Mouse (Mus musculus) erythroblast, adult 5-6 weeks (primary cell): ENCODE data around the gene Rusc1. TPM values are rescaled to one million over a fixed set of nuclear protein-coding genes. Genes with fewer than 3 reads are reported as not detected.
"Not testable (repeated sequence)": the region's sequence is repeated elsewhere in the genome, so short reads cannot be mapped to it uniquely, and the experiment has no call there.

Source experiments
- ATAC-seq: replicated peaks from 2 replicates; pipeline ENCODE4 v1.8.0; 2016; ENCODE audit warnings: moderate number of reproducible peaks, mild to moderate bottlenecking, moderate TSS enrichment, inconsistent platforms; ENCODE audit not compliant: poor library complexity, low FRiP score, severe bottlenecking
- total RNA-seq, 2 experiments: library from RNA; stranded (forward) in 1 of 2; stranded (reverse) in 1 of 2; fragments of 150-400 nt in 1 of 2; fragments of 200-764, 138-1000 nt in 1 of 2; gene quantifications; 2 replicates each; pipeline versions ENCODE4 v1.2.3 to v1.2.4; 2015 to 2017; ENCODE audit warnings: low replicate concordance in 2 of 2

Gene Rusc1
- total RNA-seq, 2 experiments from 2014 or later, result 0.38 to 1.6 TPM

DNA sequence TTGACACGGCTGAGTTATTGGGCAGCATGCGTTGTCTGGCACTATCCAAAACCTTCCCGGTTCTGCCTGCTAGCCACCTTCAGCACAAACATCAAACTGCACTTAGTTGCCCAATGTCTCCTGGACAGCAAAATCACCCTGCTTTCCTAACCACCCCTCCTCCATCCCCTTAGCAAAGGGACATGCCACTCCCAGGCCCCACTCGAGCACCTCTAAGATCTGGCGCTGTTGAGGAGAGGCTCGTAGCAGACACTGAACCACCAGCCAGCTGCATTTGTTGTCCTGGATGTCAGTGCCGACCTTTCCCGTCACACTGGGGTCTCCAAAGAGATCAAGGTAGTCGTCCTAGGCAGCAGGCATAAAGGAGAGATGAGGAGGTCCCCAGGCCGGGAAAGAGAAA lies 910 bp upstream of the Rusc1 start:
- ATAC-seq, result no peak

DNA sequence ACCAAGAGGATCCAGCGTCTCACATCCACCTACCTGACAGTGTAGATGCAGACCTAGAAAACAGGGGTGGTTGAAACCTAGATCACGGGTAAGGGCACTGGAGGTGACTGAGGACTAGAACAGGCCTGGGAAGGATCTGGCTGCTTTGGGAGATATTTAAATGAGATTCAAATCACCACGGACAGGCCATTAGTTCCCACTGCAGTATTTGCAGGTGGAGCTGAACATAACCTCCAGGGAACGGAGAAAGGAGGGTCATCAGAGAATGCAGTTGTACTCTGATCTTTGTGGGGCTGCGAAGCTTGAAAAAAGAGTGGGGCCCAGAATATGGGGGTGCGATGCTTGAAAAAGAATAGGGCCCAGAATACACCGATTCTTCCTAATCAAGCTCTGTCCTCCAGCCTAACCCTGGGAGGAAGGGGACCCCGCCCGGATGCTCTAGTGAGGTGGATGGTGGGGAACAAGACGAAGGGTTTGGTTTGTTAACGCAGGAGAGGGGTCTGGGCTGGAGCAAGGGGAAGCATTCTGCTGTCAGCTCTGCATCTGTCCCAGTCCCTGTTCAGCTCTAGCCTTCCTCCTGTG lies 511 bp downstream of the Rusc1 start:
- no peak for ATAC-seq

DNA sequence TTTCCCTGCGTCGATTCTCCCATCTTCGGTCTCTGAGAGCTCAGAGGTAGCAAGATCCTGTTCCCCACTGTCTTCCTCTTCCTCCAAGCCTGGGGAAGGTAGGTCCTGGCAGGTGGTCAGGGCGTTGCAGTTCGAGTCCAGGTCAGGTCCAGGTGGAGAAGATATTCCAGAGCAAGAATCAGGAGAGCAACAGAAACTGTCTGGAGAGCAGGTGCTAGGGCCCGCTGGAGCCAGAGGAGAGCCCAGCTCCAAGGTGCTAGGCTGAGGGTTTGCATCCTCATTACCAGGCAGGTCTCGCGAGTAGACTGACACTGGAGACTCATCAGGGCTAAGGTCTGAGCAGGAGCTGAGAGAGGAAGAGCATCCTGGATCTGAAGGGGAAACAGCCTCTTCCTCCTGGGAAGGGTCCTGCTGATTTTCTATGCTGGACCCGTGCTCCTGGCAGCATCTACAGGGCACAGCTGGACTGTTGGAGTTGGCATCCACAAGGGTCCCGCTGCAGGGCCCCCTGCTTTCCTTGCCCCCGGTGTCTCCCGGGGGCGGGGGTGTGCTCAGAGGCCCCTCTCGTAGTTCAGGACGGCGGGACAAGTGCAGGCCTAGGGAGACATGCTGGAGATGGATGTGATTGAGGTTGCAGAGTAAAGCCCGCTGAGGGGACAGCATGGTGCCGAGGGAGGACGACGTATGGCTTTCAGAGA lies 1.2 kb downstream of the Rusc1 start:
- ATAC-seq, result no peak

DNA sequence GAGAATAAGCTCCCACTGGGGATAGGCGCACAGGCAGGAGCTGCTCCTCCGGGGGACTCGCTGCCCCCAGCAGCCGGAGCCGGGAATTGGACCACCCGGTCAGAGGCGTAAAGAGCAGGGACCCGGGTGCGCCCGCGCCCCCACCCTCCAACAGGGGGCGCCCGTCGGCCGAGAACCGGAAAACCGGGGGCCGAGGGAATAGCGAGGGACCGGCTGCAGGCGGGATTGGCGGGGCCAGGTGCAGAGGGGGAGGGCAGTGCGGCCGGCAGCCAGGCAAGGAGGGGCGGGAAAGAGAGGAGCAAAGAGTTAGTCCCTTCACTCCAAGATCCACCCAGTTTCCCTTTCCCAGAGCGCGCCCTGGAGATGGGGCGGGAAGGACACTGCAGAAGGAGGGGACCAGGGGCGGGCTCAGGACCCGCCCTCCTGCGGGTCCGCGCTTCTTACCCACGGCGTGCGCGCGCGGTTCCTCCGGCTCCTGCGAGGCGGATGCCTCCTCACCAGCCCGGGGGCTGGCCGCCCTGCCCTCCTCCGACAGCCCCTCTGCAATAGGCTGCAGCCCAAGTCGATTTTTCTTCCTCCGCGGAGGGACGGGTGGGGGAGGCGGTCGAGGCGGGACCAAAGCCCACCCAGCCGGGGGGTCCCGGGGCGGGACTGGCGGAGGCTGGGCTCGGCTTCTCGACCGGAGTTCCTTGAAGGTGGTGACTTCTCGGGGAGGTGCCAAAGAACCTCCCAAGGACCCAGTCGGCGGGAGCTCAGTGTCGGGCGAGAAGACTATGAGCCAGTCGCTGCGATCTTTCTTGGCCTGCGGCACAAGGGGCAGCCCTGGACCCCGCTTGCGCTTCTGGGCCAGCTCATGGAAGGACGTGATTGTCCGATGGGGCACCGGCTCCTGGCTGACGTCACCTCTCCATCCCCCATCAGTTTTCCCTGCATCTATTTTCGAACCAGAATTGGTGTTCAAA lies 2.1 kb downstream of the Rusc1 start:
- ATAC-seq, result 0 out of 2 replicates have a peak, but pooled peaks have one; percentile 29

DNA sequence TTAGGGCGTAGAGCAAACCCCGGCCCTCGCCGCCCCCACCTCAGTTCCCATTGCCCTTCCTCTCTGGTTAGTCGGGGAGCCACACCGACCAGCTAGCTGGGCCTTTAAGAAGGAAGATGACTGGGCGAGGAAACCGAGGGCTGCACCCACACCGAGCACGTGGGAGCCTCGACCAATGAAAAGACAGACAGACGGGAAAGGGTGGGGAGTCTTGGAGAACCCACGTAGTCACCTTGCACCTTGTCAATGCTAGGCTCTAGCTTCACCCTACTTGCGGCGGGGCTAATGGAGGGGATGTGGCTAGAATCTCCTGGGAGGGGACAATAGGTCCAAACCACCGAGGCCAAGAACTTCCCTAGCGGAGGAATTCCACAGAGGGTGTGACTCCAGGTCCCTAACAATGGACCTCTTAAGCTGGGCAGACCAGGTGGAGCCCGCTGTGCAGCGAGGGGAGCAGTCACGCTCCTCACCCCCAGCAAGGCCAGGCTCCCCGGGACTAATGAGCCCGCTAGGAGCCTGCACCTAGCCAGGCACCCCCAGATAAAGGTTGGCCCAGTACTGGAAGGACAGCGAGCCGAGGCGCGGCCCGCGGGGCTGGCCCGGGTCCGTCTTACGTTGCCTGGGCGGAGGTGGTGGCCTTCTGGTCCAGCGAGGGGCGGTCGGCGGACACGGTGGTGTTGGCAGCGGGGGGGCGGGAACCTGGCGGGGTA lies 3.1 kb downstream of the Rusc1 start:
- peak; percentile 94 for ATAC-seq

DNA sequence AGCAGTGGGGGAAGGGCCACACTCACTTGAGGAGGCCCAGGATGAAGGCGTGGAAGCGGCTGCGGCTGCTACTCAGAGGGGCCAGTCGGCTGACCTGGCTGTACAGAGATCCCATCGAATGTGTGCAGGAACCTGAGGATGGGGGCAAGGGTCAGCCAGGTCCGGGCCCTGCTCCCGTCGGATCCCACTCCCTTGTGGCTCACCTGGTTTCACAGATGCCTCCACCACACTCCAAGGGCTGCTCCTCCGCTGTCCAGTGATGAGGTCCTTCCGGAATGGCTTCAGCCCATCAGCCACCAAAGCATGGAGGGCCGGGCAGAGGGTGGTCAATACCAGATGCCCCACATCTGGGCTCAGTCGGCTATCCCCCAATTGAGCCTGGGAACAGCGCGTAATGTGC lies 4.1 kb downstream of the Rusc1 start:
- ATAC-seq, result no peak

DNA sequence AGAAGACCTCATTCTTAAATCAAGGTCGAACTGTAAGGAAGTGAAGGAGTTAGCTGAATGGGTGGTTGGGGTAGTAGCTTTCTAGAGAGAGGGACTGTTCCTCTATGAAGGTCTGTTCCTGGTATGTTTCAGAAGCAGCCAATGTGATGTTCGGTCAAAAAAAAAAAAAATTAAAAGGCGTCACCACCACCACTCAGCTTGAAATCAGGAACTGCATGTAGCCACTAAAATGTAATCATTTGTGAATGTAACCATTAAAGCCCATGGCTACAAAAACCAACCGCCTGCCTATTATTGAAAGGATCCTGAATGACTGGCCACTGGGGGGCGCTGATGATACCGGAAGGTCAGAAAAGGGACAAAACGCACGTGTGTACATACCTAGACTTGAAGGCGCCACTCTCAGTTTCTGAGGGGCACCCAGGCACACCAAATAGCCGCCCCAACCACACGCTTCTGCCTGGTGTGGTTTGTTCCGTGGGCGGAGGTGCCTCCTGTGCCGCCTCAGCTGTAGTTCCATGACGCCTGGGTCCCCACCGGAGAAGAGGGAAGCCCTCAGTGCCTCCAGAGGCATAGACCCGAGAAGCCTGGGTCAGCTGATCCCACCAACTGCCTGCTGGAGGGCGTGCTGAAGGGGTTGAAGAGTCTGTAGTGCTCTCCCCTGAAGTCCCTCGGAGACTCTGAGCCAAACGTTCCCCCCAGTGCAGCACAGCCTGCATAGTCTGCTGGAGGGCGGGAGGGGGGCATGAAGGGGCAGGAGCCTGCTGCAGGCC lies 5.6 kb downstream of the Rusc1 start:
- ATAC-seq, result no peak

DNA sequence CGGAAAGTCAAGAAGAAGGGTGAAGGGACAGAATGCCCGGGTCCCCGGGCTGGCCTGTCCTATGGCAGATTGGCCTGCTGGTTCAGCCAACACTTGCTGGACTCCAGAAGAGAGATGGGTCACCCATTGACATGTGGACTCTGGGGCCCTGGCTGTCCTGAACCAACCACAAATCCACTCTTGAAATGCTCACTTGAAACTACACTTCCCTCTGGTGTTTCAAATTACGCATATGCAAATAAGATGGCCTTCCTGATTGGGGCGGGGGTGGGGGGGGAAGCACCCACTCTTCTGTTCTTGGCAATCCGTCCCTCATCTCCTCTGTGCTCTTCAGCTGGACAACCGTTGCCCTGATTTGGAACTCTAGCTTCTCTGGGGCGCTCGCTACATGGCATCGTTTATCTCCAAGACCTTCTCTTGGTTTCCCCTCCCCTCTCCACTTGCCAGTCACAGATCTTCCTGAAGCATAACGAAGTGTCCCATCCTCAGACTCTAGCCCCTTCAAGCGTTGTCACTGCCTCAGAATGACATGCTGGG lies 8.4 kb downstream of the Rusc1 start:
- no peak for ATAC-seq

DNA sequence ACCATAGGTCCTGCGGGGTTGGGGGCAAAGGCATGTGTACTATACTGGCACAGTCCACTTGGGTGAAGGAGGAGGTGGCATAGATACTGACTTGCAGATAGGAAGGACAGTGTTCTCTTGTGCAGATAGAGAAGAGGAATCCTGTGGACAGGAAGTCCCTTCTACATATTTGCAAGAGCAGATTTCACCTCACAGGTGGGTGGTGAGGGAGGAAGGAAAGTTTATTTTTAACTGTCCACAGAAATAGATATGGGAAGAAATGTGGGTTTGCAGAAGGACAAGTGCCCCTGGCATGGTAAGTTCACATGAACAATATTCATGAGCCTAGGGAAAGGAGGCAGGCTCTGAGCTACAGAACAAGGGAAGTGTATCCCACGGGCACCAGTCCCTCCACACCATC lies 9.0 kb downstream of the Rusc1 start:
- ATAC-seq, result no peak

DNA sequence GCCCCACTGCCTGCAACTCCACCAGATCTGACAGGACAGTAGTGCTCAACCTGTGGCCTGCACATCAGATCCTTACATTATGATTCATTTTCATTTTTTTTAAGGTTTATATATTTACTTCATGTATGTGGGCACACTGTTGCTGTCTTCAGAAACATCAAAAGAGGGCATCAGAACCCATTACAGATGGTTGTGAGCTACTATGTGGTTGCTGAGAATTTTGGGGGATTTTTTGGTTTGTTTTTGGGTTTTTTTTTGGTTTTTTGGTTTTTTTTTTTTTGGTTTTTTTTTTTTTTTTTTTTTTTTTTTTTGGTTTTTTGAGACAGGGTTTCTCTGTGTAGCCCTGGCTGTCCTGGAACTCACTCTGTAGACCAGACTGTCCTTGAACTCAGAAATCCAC lies 10.8 kb downstream of the Rusc1 start:
- ATAC-seq, result not testable (repeated sequence)

DNA sequence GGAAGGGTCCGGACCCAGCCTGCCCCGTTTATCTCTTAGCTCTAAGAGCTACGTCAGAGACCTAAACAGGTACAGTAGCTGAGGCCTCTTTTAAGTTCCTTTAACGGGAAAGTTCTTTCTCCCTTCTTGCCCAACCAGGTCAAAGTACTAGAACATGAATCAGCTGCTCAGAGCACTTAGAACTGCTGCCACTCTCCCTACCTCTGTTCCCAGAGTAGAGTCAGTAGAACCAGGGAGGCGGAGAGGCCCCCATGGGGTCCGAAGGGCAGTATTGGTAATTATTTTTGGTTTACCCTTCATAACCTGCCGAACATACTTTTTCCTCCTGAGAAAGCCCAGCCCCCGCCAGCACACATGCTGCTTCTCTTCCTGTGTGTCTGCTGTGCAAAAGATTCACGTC lies 15.7 kb downstream of the Rusc1 start:
- ATAC-seq, result no peak

DNA sequence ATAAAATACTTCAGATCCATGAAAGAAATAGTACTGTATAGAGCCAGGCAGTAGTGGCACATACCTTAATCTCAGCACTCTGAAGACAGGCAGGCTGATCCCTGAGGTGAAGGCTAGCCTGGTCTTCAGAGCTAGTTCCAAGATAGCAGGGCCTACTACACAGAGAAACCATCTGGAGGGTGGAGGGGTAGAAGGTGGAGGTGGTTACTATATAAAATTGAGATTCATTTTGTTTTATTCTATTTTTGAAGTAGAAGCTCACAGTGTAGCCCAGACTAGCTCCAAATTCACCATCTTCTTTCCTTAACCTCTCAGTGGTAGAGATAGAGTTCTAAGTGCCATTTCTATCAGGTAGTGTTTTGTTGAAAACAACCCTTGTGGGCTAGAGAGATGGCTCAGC lies 25.8 kb downstream of the Rusc1 start:
- no peak for ATAC-seq

DNA sequence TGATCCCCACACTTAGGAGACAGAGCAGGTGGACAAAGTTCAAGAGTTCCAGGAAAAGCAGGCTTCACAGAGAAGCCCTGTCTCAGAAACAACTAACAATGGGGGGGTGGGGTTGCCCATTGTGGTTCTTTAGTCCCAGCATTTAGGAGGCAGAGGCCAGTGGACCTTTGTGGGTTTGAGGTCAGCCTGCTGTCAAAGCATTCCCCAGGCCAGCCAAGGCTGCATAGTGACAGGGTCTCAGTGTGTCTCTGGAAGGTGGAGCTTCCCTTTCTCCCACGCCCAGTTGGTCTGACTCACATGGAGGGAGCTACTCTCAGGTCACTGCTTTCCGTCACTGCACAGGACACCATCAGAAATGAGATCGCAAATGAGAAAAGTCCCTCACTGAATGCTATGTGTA lies 31.4 kb downstream of the Rusc1 start:
- no peak for ATAC-seq

DNA sequence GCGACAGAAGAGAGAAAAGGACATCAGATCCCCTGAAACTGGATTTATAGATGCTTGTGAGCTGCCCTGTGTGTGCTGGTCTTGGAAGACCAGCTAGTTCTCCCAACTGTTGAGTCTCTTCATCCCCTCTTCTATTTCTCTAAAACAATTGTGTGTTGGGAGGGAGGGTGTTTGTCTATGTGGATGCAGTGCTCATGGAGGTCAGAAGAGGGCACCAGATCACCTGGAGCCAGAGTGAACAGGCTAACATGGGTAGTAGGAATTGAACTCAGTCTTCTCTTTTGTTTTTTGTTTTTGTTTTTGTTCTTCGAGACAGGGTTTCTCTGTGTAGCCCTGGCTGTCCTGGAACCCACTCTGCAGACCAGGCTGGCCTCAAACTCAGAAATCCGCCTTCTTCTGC lies 34.3 kb downstream of the Rusc1 start:
- ATAC-seq, result peak; percentile 69

DNA sequence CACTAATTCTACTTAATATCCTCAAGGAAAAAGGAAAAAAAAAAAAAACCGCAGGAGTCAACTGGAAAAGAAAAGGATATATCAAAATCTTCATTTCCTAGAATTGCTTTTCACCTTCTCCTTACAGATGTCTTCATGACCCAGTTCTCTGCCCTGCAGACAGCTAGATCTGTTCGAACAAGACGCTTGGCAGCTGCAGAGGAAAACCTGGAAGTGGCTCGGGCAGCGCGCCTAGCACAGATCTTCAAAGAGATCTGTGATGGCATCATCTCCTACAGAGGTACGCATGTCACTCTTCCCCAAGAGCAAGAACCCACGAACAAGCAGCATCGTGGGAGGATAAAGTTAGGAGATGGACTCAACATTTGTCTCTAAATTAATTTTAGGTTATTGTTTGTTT lies 34.8 kb downstream of the Rusc1 start:
- ATAC-seq, result no peak

DNA sequence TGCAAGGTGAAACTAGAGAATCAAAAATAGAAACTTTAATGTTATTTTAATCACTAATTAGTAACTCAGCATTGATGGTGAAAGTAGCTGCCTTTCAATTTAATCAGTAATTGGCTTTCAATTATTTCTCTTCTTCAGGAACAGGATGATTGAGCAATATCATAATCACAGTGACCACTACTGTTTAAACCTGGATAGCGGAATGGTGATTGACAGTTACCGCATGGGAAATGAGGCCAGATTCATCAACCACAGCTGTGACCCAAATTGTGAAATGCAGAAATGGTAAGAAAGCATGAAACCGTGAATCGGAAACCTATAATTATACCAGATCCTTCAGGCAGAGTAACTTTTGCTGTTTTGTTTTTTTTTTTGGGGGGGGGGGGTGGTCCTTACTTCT lies 49.8 kb downstream of the Rusc1 start:
- ATAC-seq, result no peak
